Mouse (Mus musculus) adrenal gland, postnatal 36 days (tissue): ENCODE data around the gene Gm37419. TPM values are rescaled to one million over a fixed set of nuclear protein-coding genes. Genes with fewer than 3 reads are reported as not detected.

Source experiments
- DNase-seq, 2 experiments: peaks; one replicate each; pipeline ENCODE4 v3.0.0; 2021; ENCODE audit warnings: mixed read lengths in 1 of 2
- total RNA-seq, 2 experiments: library from RNA; stranded (reverse); gene quantifications; 2 replicates each; pipeline ENCODE4 v1.2.3; 2021

Gene Gm37419
- total RNA-seq, 2 experiments from 2014 or later = not detected

DNA sequence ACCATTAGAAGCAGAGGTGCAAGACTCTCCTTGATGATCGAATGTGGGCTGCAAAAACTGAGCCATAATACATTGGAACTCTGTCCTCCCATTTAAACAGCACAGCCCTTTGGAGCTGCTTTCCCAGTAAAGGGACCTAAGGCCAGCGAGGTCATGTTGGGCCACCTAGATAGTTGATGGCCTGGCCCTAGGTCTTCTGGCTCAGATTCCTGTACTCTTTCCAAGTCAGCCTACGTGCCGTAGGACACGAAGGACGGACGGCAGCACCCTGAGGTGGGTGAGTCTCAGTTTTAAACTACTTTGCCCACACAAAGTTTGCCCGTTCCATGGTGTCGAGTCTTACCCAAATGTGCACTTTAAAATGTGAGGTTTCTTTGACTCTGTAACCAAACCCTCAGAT, 8.8 kb upstream of the Gm37419 start:
- DNase-seq = no peak

DNA sequence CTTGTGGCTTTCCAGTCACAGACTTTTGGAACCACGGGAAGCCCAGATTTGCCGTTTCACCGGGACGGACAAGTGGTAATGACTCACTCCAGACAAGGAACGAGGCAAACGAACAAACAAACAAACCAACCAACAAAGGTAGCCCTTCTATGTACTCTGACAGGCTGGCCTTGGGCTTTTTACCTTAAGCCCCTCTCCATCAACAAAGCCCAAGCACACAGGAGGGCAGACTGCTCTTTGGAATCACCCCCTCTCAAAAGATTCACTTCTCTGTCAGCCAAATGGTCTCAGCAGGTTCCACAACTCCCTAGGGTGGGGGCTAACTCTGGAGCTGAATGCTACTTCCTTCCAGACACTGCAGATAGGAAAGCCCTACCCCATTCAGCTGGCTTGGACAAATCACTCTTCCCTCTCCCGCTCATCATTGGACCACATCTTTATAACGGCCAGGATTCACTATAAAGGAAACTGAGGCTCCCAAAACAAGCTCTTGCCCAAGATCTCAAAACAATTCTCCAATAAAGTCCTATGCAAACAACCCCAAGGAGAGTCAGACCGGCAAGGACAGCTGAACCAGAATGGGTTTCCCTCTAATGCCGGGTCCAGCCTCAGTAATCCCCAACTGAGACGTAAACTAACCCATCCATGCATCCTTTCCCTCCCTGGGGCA, 7.9 kb upstream of the Gm37419 start:
- DNase-seq = no peak

- peak in 1 of 2 experiments; percentile 59 for DNase-seq
These were observed 7.1 kb upstream of the Gm37419 start for GRCm38 (mm10) chr16:23980991-23981720.

DNA sequence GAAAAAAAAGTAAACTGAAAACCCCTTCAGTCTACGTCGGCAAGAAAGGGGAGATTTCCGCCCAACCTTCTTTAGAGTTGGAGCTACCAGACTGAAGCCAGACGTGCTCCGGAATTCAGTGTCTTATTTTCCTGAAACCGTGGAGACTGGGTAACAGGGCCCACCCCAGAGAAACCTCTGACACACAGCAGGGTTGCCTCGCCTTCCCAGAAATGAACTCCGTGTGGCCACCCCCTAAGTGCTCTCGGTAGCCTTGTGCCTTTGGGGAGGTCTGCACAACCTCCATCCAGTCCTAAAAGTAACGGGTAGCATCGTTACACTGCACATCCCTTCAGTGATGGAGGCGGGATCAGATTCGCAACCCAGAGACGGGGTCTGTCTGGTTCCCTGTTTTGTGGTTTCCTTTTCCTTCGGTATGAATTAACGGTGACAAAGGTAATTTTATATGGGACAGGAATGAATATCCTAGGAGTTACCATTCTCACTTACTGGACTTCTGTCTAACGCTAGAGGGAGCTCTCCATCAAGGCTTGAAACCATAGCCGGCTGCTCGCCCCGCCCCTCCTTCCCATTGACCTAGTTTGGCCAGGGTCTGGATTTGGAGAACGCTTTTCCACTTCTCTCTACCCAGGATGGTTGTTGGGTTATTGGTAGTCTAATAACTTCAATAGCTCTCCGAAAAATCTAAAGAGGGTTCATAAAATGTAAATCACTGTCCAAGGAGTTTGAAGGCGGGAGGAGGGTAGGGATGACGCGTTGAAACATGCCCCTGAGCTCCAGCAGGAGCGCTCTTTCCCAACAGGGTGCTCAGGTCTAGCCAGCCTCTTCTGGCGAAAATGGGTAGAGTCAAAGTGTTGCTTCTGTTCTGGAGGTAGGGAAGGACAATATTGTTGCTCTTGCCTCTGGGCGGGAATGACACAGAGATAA, 6.1 kb upstream of the Gm37419 start:
- peak; percentile 83 to 91 for DNase-seq

- DNase-seq = peak; percentile 88 to 90
These were observed 5.2 kb upstream of the Gm37419 start for GRCm38 (mm10) chr16:23982891-23983588.

DNA sequence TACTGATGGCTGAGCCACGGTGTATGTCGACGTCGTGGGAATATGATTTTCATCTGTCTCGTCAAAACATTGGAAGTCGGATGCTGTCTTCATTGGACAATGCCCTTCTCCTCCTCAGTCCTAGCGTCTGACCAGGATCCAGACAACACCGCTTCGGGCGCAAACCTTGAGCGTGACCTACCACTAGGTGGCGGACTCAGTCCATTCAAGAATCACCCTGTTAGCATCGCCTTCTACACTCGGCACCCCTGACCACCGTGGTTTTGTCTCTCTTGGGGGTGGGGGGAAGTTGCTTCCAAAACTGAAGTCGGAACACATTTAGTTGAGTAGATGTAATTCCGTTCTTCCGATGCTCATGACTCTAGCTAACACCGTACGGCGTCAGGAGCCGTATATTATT, 4.1 kb upstream of the Gm37419 start:
- peak; percentile 92 for DNase-seq

DNA sequence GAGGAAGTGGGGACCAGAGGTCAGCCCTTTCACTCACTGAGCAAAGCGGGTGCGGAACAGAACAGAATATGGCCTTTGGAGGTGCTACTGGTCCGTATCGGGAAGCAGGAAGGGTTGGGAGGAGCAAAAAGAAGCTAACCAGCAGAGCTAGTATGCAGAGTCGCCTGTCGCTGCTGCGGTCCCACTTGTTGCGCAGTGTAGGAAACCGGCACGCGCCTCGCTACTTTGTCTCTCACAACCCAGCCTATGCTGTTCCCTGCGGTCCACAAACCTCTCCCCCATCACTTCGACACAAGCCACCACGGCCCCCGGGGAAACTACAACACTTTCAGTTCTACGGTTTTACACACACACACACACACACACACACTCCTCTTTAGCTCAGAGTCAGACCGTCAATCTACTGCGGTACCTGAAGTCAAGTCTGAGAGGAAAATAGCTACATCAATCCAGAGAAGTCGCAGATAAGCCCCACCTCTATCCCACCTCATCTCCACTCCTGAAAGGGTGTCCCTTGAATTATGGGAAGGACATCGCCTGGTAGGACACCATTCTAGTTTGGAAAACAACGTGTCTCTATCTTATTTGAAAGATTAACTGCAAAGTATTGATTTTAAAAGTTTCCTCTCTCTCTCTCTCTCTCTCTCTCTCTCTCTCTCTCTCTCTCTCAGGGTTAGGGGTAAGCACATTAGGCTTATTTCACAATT, 3.4 kb upstream of the Gm37419 start:
- DNase-seq = peak; percentile 60 to 61

DNA sequence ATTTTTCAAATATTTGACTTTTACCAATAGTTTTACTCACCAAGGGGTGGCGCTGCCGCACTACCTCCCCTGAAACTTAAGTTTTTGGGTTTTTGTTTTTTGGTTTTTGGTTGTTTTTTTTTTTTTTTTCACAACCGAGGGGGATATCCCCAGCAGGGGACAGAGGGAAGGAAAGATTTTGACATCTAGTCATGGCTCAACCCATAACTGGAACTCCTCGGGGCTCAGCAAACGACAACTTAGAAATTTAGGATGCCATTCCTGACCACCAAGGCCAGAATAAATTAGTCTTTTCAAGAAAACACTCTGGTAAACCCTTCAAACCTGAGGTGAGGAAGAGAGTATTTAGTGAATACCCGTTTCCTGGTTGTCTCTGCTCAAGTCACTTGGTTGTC, 2.8 kb upstream of the Gm37419 start:
- peak; percentile 65 to 79 for DNase-seq

- DNase-seq = no peak
These were observed 2.1 kb upstream of the Gm37419 start for GRCm38 (mm10) chr16:23986176-23986575.

GRCm38 (mm10) chr16:23986871-23987270, 1.4 kb upstream of the Gm37419 start:
- no peak for DNase-seq

DNA sequence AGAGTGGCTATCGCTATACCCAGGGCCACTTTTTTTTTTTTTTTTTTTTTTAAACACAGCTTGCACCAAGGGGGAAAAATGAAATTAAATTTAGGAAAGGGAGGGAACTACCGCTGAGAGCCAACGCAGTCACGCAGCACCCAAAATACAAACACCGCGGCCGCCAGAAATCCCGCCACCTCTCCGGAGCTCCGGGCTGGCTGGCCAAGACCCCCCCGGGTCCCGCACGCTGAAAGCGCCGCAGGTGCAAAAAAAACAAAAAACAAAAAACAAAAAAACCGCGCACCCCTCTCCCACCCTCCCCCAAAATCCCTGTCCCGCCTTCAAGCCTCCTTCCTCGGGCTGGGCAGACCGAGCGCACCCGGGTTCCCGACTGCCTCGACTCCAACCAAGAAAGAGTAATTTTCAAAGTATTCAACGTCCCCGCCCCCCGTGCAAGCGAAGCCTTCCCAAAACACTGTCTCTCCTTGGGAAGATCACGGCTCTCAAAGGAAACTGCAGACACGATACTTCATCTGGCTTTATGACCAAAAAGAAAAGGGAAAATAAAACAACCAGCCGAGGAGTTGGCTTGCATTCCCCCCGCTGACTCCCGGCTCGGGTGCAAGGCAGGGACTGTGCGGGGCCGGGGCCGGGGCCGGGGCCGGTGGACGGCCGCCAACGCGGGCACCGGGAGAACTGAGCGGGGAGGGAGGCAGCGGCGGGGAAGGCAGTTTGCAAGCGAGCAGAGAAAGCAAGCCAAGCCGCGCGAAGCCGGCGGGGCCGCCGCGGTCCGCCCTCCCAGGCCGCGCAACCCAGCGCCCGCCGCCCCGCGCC, 733 bp upstream of the Gm37419 start:
- DNase-seq = peak; percentile 48 to 75

DNA sequence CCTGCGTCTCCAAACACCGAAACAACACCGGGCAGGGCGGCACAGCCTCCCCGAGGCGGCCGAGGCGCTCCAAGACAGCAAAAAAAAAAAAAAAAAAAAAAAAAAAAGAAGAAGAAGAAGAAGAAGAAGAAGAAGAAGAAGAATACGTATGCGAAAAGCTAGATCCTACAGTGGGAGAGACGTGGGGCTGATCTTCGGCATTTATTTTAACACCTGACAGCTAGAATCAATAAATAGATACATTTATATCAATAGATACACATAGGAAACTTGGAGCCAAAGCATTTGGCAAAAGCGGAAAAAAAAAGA, 171 bp upstream of the Gm37419 start:
- no peak for DNase-seq

DNA sequence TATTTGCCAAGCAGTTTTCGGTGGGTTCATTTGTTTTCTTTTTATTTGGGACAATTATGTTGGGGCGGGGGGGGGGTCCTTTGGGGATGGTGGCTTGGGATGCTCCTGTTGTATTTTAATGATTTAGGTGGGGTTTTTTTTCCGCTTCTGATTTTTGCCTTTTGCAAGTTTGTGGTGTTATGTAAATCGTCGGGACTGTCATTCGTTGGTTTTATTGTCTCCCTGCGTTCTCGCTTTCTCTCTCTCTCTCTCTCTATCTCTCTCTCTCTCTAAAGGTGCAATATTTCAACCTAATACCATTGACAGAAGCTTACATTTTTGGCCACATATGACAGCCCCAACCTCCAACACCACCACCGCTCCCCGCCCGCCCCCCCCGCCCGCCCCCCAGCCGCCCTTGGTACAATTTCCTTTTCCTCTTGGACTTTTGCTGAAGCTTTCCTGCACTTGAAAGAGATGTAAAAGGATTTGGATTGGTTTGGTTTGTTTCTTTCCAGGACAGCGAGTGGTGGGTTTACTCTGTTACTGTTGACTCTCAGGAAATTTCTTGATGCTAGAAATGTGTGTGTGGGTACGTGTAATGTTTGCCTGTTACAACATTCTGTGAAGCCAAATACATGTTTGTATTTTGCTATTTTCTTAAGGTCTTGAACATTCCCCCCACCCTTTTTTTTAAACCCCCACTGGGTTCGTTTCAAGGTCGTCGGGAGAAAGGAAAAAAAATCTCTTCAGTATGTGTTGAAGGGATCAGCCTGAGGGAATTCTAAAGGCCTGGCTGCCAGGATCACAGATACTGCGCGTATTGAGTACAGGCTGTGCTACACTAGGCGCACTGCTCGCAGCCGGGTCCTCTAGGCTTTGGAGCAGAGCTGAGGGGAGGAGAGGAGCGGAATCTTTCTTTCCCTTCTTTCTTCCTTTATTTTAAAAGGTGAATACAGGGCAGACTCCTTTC, 1.2 kb downstream of the Gm37419 start:
- peak in 1 of 2 experiments; percentile 56 for DNase-seq

DNA sequence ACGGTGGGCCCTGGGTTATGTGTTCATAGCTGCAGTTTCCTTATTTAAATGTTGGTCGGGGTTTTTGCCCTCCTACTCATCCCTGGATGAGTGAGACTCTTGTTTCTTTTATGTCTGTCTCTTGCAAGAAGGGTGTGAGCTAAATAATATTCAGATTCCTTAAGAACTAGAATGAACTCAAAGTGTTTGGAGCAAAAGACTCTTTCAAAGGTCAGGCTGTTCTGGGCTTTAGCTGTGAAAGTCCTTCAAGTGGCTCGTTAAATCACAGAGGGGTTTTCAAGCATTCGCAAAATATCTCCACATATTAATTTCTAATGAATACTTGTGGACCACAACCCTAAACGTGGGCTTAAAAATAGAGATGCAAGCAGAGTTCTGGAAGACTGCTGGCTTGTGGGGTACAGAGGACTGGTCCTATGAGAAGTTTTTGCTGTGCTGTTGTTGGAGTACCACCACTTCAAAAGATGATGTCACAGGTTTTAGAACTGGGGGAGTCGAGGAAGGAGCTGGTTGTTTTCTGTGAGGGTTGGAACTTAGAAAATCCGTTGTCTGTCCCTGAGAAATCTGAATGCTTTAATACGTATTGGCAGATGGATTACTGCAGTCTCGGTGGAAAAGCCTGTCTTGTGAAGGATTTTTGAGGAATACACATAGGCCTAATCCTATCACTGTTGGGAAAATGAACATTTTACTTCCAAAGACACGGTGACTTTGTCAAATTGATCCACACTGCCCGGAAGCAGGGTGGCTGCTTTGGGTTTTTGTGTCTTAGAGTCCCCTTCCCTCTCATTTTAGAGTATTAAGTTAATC, 2.1 kb downstream of the Gm37419 start:
- no peak for DNase-seq

DNA sequence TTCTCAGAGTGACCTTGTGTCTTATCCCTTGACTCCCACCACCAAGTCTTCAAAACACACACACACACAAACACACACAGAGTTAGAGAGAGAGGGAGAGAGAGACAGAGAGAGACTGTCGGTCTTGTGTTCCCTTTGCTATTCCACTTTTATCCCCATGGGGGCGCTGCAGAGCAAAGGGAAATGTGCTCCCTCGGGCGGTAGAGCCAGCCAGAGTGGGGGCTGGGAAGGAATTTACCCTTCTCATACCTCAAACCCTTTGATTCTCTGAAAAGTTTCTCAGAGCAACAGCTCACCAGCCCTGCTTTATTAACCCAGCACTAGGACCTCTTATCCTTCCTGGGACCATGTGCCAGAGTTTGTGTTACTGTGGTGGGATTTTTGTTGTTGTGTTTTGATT, 2.9 kb downstream of the Gm37419 start:
- DNase-seq = peak; percentile 94 to 95

GRCm38 (mm10) chr16:23991846-23992580, 3.7 kb downstream of the Gm37419 start:
- no peak for DNase-seq
